Mouse (Mus musculus) cerebellum, postnatal 25 days (tissue): Measurements from ENCODE around the gene Prss36.

ENCODE experiments used
- DNase-seq, 2 experiments: peaks; one replicate each; pipeline ENCODE4 v3.0.0; 2021; ENCODE audit warnings: mixed read lengths in 2 of 2

Gene Prss36

GRCm38 (mm10) chr7:127934075-127934474, 12.4 kb downstream of the Prss36 start:
- peak in 1 of 2 experiments; percentile 10 for DNase-seq

GRCm38 (mm10) chr7:127932273-127933031, 14.1 kb downstream of the Prss36 start:
- no peak for DNase-seq

- DNase-seq = no peak
These were observed 15.0 kb downstream of the Prss36 start for GRCm38 (mm10) chr7:127931351-127932135.

- DNase-seq = no peak
These were observed 15.9 kb downstream of the Prss36 start for GRCm38 (mm10) chr7:127930636-127931035.

- no peak for DNase-seq
These were observed 16.6 kb downstream of the Prss36 start, which contains the start of gene Prss8 for GRCm38 (mm10) chr7:127929923-127930322. TSS of gene Prss8 (minus strand) at chr7:127930104.

- DNase-seq = peak; percentile 45 to 59
These were observed 17.9 kb downstream of the Prss36 start for GRCm38 (mm10) chr7:127928596-127928995.

- DNase-seq = no peak
These were observed 18.8 kb downstream of the Prss36 start for GRCm38 (mm10) chr7:127927726-127928125.

- DNase-seq = no peak
These were observed 19.7 kb downstream of the Prss36 start for GRCm38 (mm10) chr7:127926846-127927245.

- no peak for DNase-seq
These were observed 20.5 kb downstream of the Prss36 start for GRCm38 (mm10) chr7:127926066-127926465.

GRCm38 (mm10) chr7:127925252-127925651, 21.3 kb downstream of the Prss36 start:
- DNase-seq = no peak

GRCm38 (mm10) chr7:127923714-127924113, 22.8 kb downstream of the Prss36 start:
- DNase-seq = no peak

GRCm38 (mm10) chr7:127922451-127923275, 23.9 kb downstream of the Prss36 start:
- no peak for DNase-seq

GRCm38 (mm10) chr7:127921516-127921915, 25.0 kb downstream of the Prss36 start:
- peak in 1 of 2 experiments; percentile 36 for DNase-seq

- DNase-seq = peak in 1 of 2 experiments; percentile 39
These were observed 27.2 kb downstream of the Prss36 start for GRCm38 (mm10) chr7:127919290-127919689.

- peak in 1 of 2 experiments; percentile 70 for DNase-seq
These were observed 28.3 kb downstream of the Prss36 start for GRCm38 (mm10) chr7:127918203-127918602.

- DNase-seq = no peak
These were observed 31.2 kb downstream of the Prss36 start for GRCm38 (mm10) chr7:127915293-127915692.

- no peak for DNase-seq
These were observed 33.6 kb downstream of the Prss36 start for GRCm38 (mm10) chr7:127912938-127913337.

- DNase-seq = peak; percentile 91 to 93
These were observed 34.2 kb downstream of the Prss36 start, which contains the start of gene Kat8 for GRCm38 (mm10) chr7:127912190-127912871. TSS of gene Kat8 (plus strand) at chr7:127912516.

GRCm38 (mm10) chr7:127908656-127909055, 37.9 kb downstream of the Prss36 start:
- DNase-seq = no peak

- no peak for DNase-seq
These were observed 38.6 kb downstream of the Prss36 start for GRCm38 (mm10) chr7:127907939-127908338.

GRCm38 (mm10) chr7:127903971-127904796, 42.3 kb downstream of the Prss36 start, which contains the start of gene Bckdk:
TSS of gene Bckdk (plus strand) at chr7:127904082.
- peak; percentile 81 to 85 for DNase-seq
